Mouse (Mus musculus) hindbrain, postnatal 0 days (tissue): ENCODE results near the gene Cd200r3. TPM values are rescaled to one million over a fixed set of nuclear protein-coding genes. Genes with fewer than 3 reads are reported as not detected.

ENCODE experiments used
- ATAC-seq: fragments of 200-750 bp; cut with Nextera tagmentation; 2 replicates; pipeline ENCODE4 v1.8.0; 2017; ENCODE audit warnings: mild to moderate bottlenecking, moderate TSS enrichment, moderate library complexity
- DNase-seq: peaks from one replicate; pipeline ENCODE4 v3.0.0-alpha.2; 2015; ENCODE audit warnings: low spot score
- H3K27ac ChIP-seq: fragments of 300-500 bp; sonication (generic); 2 replicates; pipeline ENCODE4 v1.5.1; 2014; ENCODE audit warnings: mild to moderate bottlenecking
- H3K27me3 ChIP-seq: fragments of 300-500 bp; sonication (generic); 2 replicates; pipeline ENCODE4 v1.6.1; 2014; ENCODE audit warnings: low read length, mixed read lengths; ENCODE audit not compliant: insufficient read depth
- H3K36me3 ChIP-seq: fragments of 300-500 bp; sonication (generic); 2 replicates; pipeline ENCODE4 v1.6.1; 2014; ENCODE audit warnings: low read length, mixed read lengths; ENCODE audit not compliant: insufficient read depth
- H3K4me1 ChIP-seq: fragments of 300-500 bp; sonication (generic); 2 replicates; pipeline ENCODE4 v1.6.1; 2014; ENCODE audit warnings: antibody characterized with exemption, low read length, mixed read lengths; ENCODE audit not compliant: insufficient read depth
- H3K4me2 ChIP-seq: fragments of 300-500 bp; sonication (generic); 2 replicates; pipeline ENCODE4 v1.6.1; 2014; ENCODE audit warnings: low read depth, mild to moderate bottlenecking, low read length, moderate library complexity, mixed read lengths
- H3K4me3 ChIP-seq: fragments of 300-500 bp; sonication (generic); 2 replicates; pipeline ENCODE4 v1.5.1; 2014; ENCODE audit warnings: low read length
- H3K9ac ChIP-seq: fragments of 300-500 bp; sonication (generic); replicated peaks from 2 replicates; pipeline ENCODE4 v1.6.1; 2014; ENCODE audit warnings: mild to moderate bottlenecking, low read length, moderate library complexity, mixed read lengths
- H3K9me3 ChIP-seq: fragments of 300-500 bp; sonication (generic); 2 replicates; pipeline ENCODE4 v1.6.1; 2016; ENCODE audit warnings: low read length, mixed read lengths
- CTCF ChIP-seq: IDR thresholded peaks from 2 replicates; pipeline ENCODE4 v1.5.1; 2016; ENCODE audit warnings: antibody characterized with exemption, control low read depth, low read depth
- WGBS: fragments of 180-500 bp; shearing (Covaris S2); extraction: QIAGEN DNeasy Blood & Tissue Kit; methylation state at CpG from one replicate; pipeline ENCODE4 v1.1.7; 2014; 5-methylcytosine and 5-hydroxymethylcytosine counted together
- polyA plus RNA-seq: library from polyadenylated mRNA; unstranded; fragments of >200 nt; fragmentation: Nextera tagmentation; extraction: Ambion mirVana; gene quantifications from 2 replicates; pipeline ENCODE4 v1.2.1, GENCODE M21; 2015
- total RNA-seq: library from RNA; depleted of rRNA; stranded (reverse); fragments of >200 nt; gene quantifications from 2 replicates; pipeline ENCODE4 v1.2.3, GENCODE M21; 2014

Cd200r3 gene
- total and polyA plus RNA-seq, 2 experiments from 2014 or later, result not detected

DNA sequence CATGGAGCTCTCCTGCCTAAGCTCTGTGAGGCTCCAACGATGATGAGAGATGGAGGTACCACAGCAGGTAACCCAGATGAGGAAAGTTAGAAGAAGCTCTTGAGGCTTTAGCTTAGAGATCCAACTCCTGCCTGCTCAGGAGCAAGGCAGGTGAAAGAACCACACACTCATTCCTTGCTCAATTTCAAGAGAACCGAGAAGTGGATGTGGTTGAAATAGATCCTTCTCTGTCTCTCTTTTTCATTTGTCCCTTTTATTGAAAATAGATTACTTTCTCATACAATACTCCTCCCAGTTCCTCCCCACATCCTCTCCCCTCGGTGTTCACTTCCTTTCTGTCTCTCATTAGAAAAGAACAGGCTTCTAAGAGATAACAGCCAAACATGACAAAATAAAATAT lies 56.1 kb downstream of the Cd200r3 start:
- H3K9me3 ChIP-seq, result no peaks in the 10 kb centered on the region
- no peaks in the 10 kb centered on the region for H3K4me1 ChIP-seq
- H3K27ac ChIP-seq, result no peak overlapping the region
- no peaks in the 10 kb centered on the region for H3K36me3 ChIP-seq
- H3K4me3 ChIP-seq, result no peak overlapping the region
- no peak for ATAC-seq
- DNase-seq, result no peak
- TF ChIP-seq CTCF, result no peak
- H3K4me2 ChIP-seq, result no peak overlapping the region
- WGBS, result 74% methylated on average over 3 of the region's 3 CpGs
- no peak overlapping the region for H3K9ac ChIP-seq
- H3K27me3 ChIP-seq, result no peaks in the 10 kb centered on the region

DNA sequence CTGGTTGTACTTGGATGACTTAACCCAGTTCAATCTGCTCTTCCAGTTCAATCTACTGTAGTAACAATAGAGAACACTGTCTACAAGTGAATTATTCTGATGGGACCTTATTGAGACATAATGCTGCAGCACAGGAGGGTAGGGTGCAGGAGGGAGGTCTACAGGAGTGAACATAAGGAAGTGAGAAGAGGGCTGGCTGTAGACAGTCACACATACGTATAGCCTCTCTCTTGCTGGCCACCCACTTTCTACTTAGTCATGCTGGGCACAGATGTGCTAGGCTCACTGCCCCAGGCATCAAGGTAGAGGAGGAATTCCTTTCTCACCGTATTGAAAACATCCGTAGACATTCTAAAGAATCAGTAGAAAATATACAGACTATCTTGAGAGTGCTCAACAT lies 61.0 kb downstream of the Cd200r3 start:
- H3K27ac ChIP-seq, result no peak overlapping the region
- H3K27me3 ChIP-seq, result no peaks in the 10 kb centered on the region
- H3K4me2 ChIP-seq, result no peak overlapping the region
- no peak for TF ChIP-seq CTCF
- H3K36me3 ChIP-seq, result no peaks in the 10 kb centered on the region
- no peak for ATAC-seq
- WGBS, result 91% methylated on average over 3 of the region's 3 CpGs
- no peak overlapping the region for H3K9ac ChIP-seq
- H3K9me3 ChIP-seq, result no peaks in the 10 kb centered on the region
- H3K4me3 ChIP-seq, result no peak overlapping the region
- no peak for DNase-seq
- no peaks in the 10 kb centered on the region for H3K4me1 ChIP-seq

DNA sequence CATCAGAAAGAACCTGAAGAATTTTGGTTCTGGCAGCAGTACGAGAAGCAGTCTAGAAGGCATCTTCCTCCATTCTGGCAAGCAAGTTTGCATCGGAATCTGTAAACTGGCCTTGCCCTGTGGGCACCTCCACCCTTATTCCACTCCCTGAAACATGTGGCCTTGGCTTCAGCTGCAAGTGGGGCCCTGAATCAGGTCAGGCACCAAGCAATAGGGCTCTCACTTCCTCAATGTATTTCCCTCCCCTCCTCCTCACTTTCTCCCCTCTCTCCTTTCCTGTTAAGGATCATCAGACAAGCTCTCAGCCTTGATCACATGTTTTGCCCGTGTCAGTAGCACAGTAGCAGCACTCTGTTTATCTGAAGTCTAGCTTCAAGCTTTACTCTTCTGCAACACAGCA lies 61.8 kb downstream of the Cd200r3 start:
- WGBS, result 76% methylated on average over 3 of the region's 3 CpGs
- no peak overlapping the region for H3K4me2 ChIP-seq

DNA sequence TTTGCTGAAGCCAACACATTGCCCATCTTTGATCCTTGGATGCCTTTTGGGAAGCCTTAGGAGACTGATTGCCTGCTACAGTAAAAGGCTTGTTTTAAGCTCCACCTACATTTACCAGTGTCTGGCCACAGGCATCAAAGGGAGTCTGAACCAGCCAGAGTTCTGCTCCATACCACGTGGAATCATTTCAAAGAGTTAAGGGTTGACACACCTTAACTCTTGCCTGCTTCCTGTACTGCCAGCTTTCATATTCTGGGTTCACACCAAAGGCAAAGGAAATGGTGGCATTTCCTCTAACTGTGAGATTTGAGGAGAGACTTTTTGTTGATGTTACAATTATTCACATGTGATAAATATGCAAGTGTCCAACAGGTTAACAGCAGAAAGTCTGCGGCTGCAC lies 63.5 kb downstream of the Cd200r3 start:
- no peak for TF ChIP-seq CTCF
- Histone ChIP-seq H3K27ac (no peak overlapping the region), H3K4me2 (no peak overlapping the region), H3K4me1 (no peaks in the 10 kb centered on the region), H3K9me3 (no peaks in the 10 kb centered on the region), H3K4me3 (no peak overlapping the region), H3K27me3 (no peaks in the 10 kb centered on the region), H3K36me3 (no peaks in the 10 kb centered on the region), H3K9ac (no peak overlapping the region)
- WGBS, result 77% methylated on average over 2 of the region's 2 CpGs
- DNase-seq (no peak), ATAC-seq (no peak)

More for the DNA sequence above, 61.8 kb downstream of the Cd200r3 start:
- Histone ChIP-seq H3K4me3 (no peak overlapping the region), H3K27me3 (no peaks in the 10 kb centered on the region), H3K9me3 (no peaks in the 10 kb centered on the region), H3K4me1 (no peaks in the 10 kb centered on the region), H3K9ac (no peak overlapping the region), H3K27ac (no peak overlapping the region), H3K36me3 (no peaks in the 10 kb centered on the region)
- ATAC-seq (no peak), DNase-seq (no peak)
- no peak for TF ChIP-seq CTCF

DNA sequence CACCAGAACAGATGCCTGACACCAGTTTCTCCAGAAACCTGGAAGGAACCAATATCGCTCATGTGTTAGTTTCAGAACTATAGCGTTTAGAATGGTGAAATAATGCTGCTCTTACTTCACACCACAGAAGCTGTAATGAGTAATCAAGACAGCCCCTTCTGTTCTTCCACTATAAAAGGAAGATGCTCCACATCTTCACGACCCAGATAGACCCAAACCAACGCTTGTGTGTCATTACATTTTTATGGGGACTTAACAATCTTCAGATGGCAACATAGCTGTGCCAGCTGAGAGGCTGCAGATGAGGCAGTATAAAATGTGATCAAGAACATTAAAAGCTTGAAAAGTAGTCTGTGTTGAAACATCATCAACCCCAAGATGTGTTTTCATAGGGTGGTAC lies 64.3 kb downstream of the Cd200r3 start:
- Histone ChIP-seq H3K4me2 (no peak overlapping the region), H3K4me1 (no peaks in the 10 kb centered on the region), H3K4me3 (no peak overlapping the region), H3K27ac (no peak overlapping the region), H3K9me3 (no peaks in the 10 kb centered on the region), H3K36me3 (no peaks in the 10 kb centered on the region), H3K27me3 (no peaks in the 10 kb centered on the region), H3K9ac (no peak overlapping the region)
- TF ChIP-seq CTCF, result no peak
- no peak for ATAC-seq
- WGBS, result 81% methylated on average over 4 of the region's 4 CpGs
- DNase-seq, result no peak

DNA sequence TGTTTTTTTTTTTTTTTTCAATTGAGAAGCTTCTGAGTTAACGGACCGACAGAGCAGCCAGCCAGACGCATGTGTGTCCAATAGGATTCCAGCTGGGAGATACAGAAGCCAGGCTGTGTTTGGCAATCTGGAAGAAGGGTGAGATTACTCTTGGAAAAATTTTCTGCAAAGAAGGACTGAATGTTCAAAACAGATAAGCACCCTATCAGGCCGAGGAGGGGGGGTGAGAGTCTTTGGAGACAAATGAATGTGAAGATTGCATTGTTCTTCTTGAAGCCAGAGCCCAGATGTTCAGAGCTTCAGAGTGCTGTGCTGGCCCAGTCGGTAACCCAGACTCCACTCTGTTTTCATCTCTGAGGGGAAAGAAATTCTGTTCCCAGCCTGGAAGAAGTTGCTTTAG lies 66.2 kb downstream of the Cd200r3 start:
- Histone ChIP-seq H3K4me2 (no peak overlapping the region), H3K27ac (no peak overlapping the region), H3K4me1 (no peaks in the 10 kb centered on the region), H3K36me3 (no peaks in the 10 kb centered on the region), H3K4me3 (no peak overlapping the region), H3K27me3 (no peaks in the 10 kb centered on the region), H3K9me3 (no peaks in the 10 kb centered on the region), H3K9ac (no peak overlapping the region)
- DNase-seq, result no peak
- WGBS, result 42% methylated on average over 5 of the region's 5 CpGs
- ATAC-seq, result no peak
- no peak for TF ChIP-seq CTCF

DNA sequence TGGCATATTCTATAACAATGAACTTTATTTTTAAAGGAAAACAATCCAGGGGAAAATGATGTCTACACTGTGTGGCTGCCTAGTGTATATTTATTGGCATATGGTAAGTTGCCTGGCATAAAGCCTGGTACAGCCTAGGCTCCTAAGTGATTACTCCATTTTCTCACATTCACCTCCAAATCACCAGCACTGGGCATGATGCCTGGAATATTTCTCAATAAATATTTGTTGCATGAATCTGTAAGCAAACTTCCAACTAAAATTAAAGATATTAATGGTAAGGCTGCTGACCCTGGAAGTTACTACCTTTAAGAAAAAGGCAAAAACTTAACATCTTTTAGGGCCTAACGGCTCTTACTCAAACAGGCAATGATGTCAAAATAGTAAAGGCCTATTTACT lies 72.1 kb downstream of the Cd200r3 start:
- TF ChIP-seq CTCF, result no peak
- Histone ChIP-seq H3K36me3 (no peaks in the 10 kb centered on the region), H3K9ac (no peak overlapping the region), H3K27me3 (no peaks in the 10 kb centered on the region), H3K9me3 (no peaks in the 10 kb centered on the region), H3K4me1 (no peaks in the 10 kb centered on the region), H3K4me2 (no peak overlapping the region), H3K27ac (no peak overlapping the region), H3K4me3 (no peak overlapping the region)
- WGBS, result 95% methylated on average over 1 of the region's 1 CpGs
- ATAC-seq (no peak), DNase-seq (no peak)

DNA sequence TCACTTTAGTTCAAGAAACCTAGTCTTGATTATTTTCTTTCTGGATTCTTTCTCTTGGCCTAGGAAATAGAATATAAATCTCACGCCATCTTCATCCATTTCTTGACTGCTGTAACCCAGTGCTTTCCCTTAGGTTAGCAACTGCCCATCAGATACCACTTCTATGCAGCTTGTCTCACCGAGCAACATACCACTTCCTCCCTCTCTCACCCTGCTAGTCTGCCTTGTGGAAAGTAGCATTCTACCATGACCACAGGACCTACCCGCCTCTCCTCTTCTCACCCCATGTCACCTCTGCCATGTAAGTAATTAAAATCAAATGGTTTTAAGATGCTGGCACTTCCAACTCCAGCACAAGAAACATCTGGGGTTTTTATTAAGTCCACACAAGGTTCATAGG lies 73.0 kb downstream of the Cd200r3 start:
- Histone ChIP-seq H3K4me3 (no peak overlapping the region), H3K27ac (no peak overlapping the region), H3K27me3 (no peaks in the 10 kb centered on the region), H3K9me3 (no peaks in the 10 kb centered on the region), H3K4me1 (no peaks in the 10 kb centered on the region), H3K9ac (no peak overlapping the region), H3K4me2 (no peak overlapping the region), H3K36me3 (no peaks in the 10 kb centered on the region)
- DNase-seq (no peak), ATAC-seq (no peak)
- WGBS, result 79% methylated on average over 3 of the region's 3 CpGs
- no peak for TF ChIP-seq CTCF
